Comparison of ENCODE assay signal across 27 mouse cellular contexts in the genomic region with DNA sequence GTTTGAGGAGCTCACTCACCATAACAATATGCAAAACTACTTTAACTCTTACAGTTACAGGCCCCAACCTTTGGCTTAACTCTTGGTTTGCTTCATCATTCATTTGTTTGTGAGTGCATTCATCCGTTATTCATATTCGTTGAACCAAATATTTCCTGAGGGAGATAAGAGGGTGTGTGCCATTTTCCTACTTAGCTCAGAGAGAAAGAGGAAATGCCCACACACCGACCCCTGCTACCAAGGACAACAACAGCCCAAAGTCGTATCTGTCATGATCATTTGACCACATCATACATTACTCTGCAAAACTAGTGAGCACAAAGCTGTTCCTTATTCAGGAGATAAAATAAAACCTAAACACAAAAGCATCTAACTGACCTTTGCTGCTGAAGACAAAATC.
A peak's percentile ranks its signal among the peaks of the same experiment; 100 is the strongest.
DNase-seq lines count a peak whose midpoint lies in the region; ATAC-seq and TF ChIP-seq lines count a peak whose summit lies in the region.
"Had no signal": no experiment of that assay in that cellular context is flagged by ENCODE, and none has a peak within 500 bp of the region (broad histone marks: within the 10 kb centered on the region; RNA-seq: fewer than 3 reads in every experiment).

No protein-coding gene starts in this region.

- peak; percentile 77 to 86 for TF ChIP-seq EP300 in MEL (IDR thresholded peaks at IDR 0.05; ENCODE audit: low read depth in 1 of 2, low read length in 2 of 2)

- peaks cover 19 to 25% of the 10 kb centered on the region in 2 experiments for H3K4me1 ChIP-seq in MEL (ENCODE audit: control insufficient read depth in 1 of 2, insufficient read depth in 2 of 2, low read length in 2 of 2)
- H3K4me1 ChIP-seq: embryonic facial prominence, embryonic 12.5 days had no signal

- no peak for TF ChIP-seq CTCF in MEL (IDR thresholded peaks at IDR 0.05 in 2 of 3, conservative IDR thresholded peaks at IDR 0.05 in 1 of 3; ENCODE audit: control insufficient read depth in 1 of 3, insufficient read depth in 1 of 3, low read depth in 2 of 3, low read length in 3 of 3, poor library complexity in 1 of 3, severe bottlenecking in 1 of 3)

- H3K27ac ChIP-seq in MEL (ENCODE audit: control insufficient read depth, low read depth, low read length): peak overlapping the region; percentile 76
- H3K27ac ChIP-seq: embryonic facial prominence, embryonic 12.5 days; embryonic facial prominence, embryonic 15.5 days; heart, embryonic 13.5 days; hindbrain, embryonic 14.5 days; hindbrain, postnatal 0 days had no signal

- no peaks in the 10 kb centered on the region for H3K9me3 ChIP-seq in MEL (replicated peaks; ENCODE audit: insufficient read depth, low read length)
- H3K9me3 ChIP-seq: embryonic facial prominence, embryonic 12.5 days; embryonic facial prominence, embryonic 15.5 days; heart, embryonic 13.5 days had no signal

- no peak for TF ChIP-seq POLR2A in MEL (IDR thresholded peaks at IDR 0.05; ENCODE audit: control insufficient read depth in 1 of 2, insufficient read depth in 1 of 2, low read depth in 1 of 2, low read length in 2 of 2, poor library complexity in 1 of 2)

- TF ChIP-seq RAD21 in MEL (IDR thresholded peaks at IDR 0.05; ENCODE audit: low read depth, low read length): no peak

- DNase-seq in 416B (ENCODE audit: low read depth): peak; percentile 70
- DNase-seq in MEL (ENCODE audit: low read depth, low spot score): peak; percentile 70
- DNase-seq in adrenal gland, postnatal 14 days: no peak
- DNase-seq in frontal cortex, postnatal 10 days (ENCODE audit: low spot score in 2 of 2): no peak
- no peak for DNase-seq in ovary, postnatal 10 days (ENCODE audit: low spot score)
- DNase-seq: adrenal gland, adult 2 months; adrenal gland, postnatal 25 days; cerebellum, adult 11-12 months; cerebellum, adult 8-10 months; cerebellum, postnatal 10 days; cerebellum, postnatal 36 days; forebrain, postnatal 0 days; gastrocnemius, postnatal 25 days; heart, adult 18-20 months; heart, postnatal 14 days; heart, postnatal 4 days; kidney, adult 18-20 months had no signal

- H3K9ac ChIP-seq in MEL (ENCODE audit: control insufficient read depth, low read depth, low read length, poor library complexity, severe bottlenecking): no peak overlapping the region
- H3K9ac ChIP-seq: embryonic facial prominence, embryonic 12.5 days; embryonic facial prominence, embryonic 15.5 days; forebrain, postnatal 0 days; heart, embryonic 13.5 days; hindbrain, embryonic 14.5 days had no signal

- no peak overlapping the region for H3K4me3 ChIP-seq in MEL (ENCODE audit: control insufficient read depth in 1 of 2, insufficient read depth in 1 of 2, low read depth in 2 of 2, low read length in 2 of 2)
- H3K4me3 ChIP-seq: embryonic facial prominence, embryonic 12.5 days; embryonic facial prominence, embryonic 15.5 days; heart, embryonic 13.5 days had no signal

- H3K79me2 ChIP-seq in MEL (ENCODE audit: control insufficient read depth, insufficient read depth, low read length, poor library complexity): 0 out of 2 replicates have a peak, but pooled peaks cover 2% of the 10 kb centered on the region

- ATAC-seq in granulocyte monocyte progenitor cell, adult 5-6 weeks (replicated peaks; ENCODE audit: poor library complexity, severe bottlenecking): peak; percentile 50; the same call in 1 of the 2 replicates
- ATAC-seq: CD4-positive, CD25-positive, alpha-beta regulatory T cell, adult 4 months; forebrain, embryonic 14.5 days; forebrain, postnatal 0 days; hindbrain, postnatal 0 days; inflammation-experienced regulatory T-cells, adult 6 months; intestine, embryonic 16.5 days had no signal

- H3K36me3 ChIP-seq in MEL (ENCODE audit: control insufficient read depth in 1 of 2, insufficient read depth in 2 of 2, low read length in 2 of 2): peaks cover 0 to 38% of the 10 kb centered on the region in 2 experiments; a peak in 2 of 4 replicates
- H3K36me3 ChIP-seq: embryonic facial prominence, embryonic 15.5 days had no signal

- no peaks in the 10 kb centered on the region for H3K27me3 ChIP-seq in MEL (ENCODE audit: control insufficient read depth in 1 of 2, insufficient read depth in 2 of 2, low read length in 2 of 2)
- H3K27me3 ChIP-seq: embryonic facial prominence, embryonic 12.5 days; embryonic facial prominence, embryonic 15.5 days; heart, embryonic 13.5 days had no signal

TF ChIP-seq in MEL, 35 proteins besides CTCF, POLR2A, EP300 and RAD21:
- TF ChIP-seq ETS1 (IDR thresholded peaks at IDR 0.05; ENCODE audit: low read depth, low read length) (peak; percentile 67; the same call in 1 of the 2 replicates), MYB (IDR thresholded peaks at IDR 0.05; ENCODE audit: low read depth, low read length) (peak; percentile 88), NELFE (IDR thresholded peaks at IDR 0.05; ENCODE audit: low read depth, low read length) (no peak), GATA1 (IDR thresholded peaks at IDR 0.05; ENCODE audit: low read depth, low read length) (peak; percentile 78), ZC3H11A (IDR thresholded peaks at IDR 0.05; ENCODE audit: low read depth, low read length) (no peak), CHD2 (IDR thresholded peaks at IDR 0.05; ENCODE audit: low read length) (no peak), TCF12 (IDR thresholded peaks at IDR 0.05; ENCODE audit: low read depth, low read length) (peak; percentile 39; the same call in 1 of the 2 replicates), TAL1 (IDR thresholded peaks at IDR 0.05; ENCODE audit: low read length) (0 out of 2 replicates have a peak, but pooled peaks have one; percentile 21)

Comparison
In these comparisons a context has a peak if more than half of its experiments do, and no peak if none do; other contexts are left out.
1. DNase-seq: peak in 416B (single experiment) and MEL (single experiment); none in adrenal gland, postnatal 14 days (single experiment), frontal cortex, postnatal 10 days (0 of 2) and ovary, postnatal 10 days (single experiment).